Mouse (Mus musculus) cerebellum, adult 2 months (tissue): ENCODE data around the gene Dnaaf2.

ENCODE experiments used
- CTCF ChIP-seq: fragments of 200-500 bp; IDR thresholded peaks from 2 replicates; pipeline ENCODE4 v1.5.1; 2011; ENCODE audit warnings: low read depth, mild to moderate bottlenecking, control low read depth, low read length, moderate library complexity, borderline replicate concordance; ENCODE audit not compliant: insufficient read depth
- POLR2A ChIP-seq: fragments of 200-500 bp; IDR thresholded peaks from 2 replicates; pipeline ENCODE4 v1.6.1; 2011; ENCODE audit warnings: low read length, control low read depth, borderline replicate concordance; ENCODE audit not compliant: insufficient read depth

GRCm38 (mm10) chr12:69168461-69169106 lies 29.6 kb downstream of the Dnaaf2 start, which contains the start of gene Lrr1:
- TF ChIP-seq CTCF: no peak
- TF ChIP-seq POLR2A: no peak; the same call in 1 of the 2 replicates
